Mouse (Mus musculus) stomach, postnatal 0 days (tissue): ENCODE measurements at regions not wholly inside any gene's neighbourhood (a gene's known extent, or its start where the extent isn't known, plus 50 kb on each side); places are given as distances from the start of the nearest gene placed in this dataset.

Source experiments
- ATAC-seq: fragments of 200-750 bp; cut with Nextera tagmentation; 2 replicates; pipeline ENCODE4 v1.8.0; 2017; ENCODE audit not compliant: low FRiP score, low TSS enrichment
- DNase-seq: peaks from one replicate; pipeline ENCODE4 v3.0.0-alpha.2; 2016; ENCODE audit warnings: low spot score
- H3K27ac ChIP-seq: fragments of 300-500 bp; sonication (generic); replicated peaks from 2 replicates; pipeline ENCODE4 v1.5.1; 2014; ENCODE audit warnings: mild to moderate bottlenecking, control low read depth
- H3K27me3 ChIP-seq: fragments of 300-500 bp; sonication (generic); 2 replicates; pipeline ENCODE4 v1.6.1; 2014; ENCODE audit warnings: low read length; ENCODE audit not compliant: control insufficient read depth, insufficient read depth
- H3K36me3 ChIP-seq: fragments of 300-500 bp; sonication (generic); 2 replicates; pipeline ENCODE4 v1.6.1; 2014; ENCODE audit warnings: low read length, mixed read lengths; ENCODE audit not compliant: control insufficient read depth, insufficient read depth
- H3K4me1 ChIP-seq: fragments of 300-500 bp; sonication (generic); replicated peaks from 2 replicates; pipeline ENCODE4 v1.6.1; 2014; ENCODE audit warnings: antibody characterized with exemption; ENCODE audit not compliant: control insufficient read depth, insufficient read depth
- H3K4me2 ChIP-seq: fragments of 300-500 bp; sonication (generic); replicated peaks from 2 replicates; pipeline ENCODE4 v1.6.1; 2014; ENCODE audit warnings: low read depth, mild to moderate bottlenecking, control low read depth, moderate library complexity
- H3K4me3 ChIP-seq: fragments of 300-500 bp; sonication (generic); 2 replicates; pipeline ENCODE4 v1.5.1; 2014; ENCODE audit warnings: low read depth, low read length, control low read depth
- H3K9ac ChIP-seq: fragments of 300-500 bp; sonication (generic); 2 replicates; pipeline ENCODE4 v1.6.1; 2014; ENCODE audit warnings: mild to moderate bottlenecking, low read length, control low read depth, mixed read lengths
- H3K9me3 ChIP-seq: fragments of 300-500 bp; sonication (generic); 2 replicates; pipeline ENCODE4 v1.6.1; 2016; ENCODE audit warnings: low read length; ENCODE audit not compliant: control insufficient read depth
- CTCF ChIP-seq: IDR thresholded peaks from 2 replicates; pipeline ENCODE4 v1.5.1; 2016; ENCODE audit warnings: antibody characterized with exemption, low read depth, mild to moderate bottlenecking, moderate library complexity
- EP300 ChIP-seq: optimal IDR thresholded peaks from 2 replicates; pipeline ENCODE3; 2016; ENCODE audit warnings: antibody characterized with exemption
- WGBS: fragments of 180-500 bp; shearing (Covaris S2); extraction: QIAGEN DNeasy Blood & Tissue Kit; methylation state at CpG from one replicate; pipeline ENCODE4 v1.1.7; 2014; 5-methylcytosine and 5-hydroxymethylcytosine counted together

- no peaks in the 10 kb centered on the region for H3K36me3 ChIP-seq
- DNase-seq = no peak
- TF ChIP-seq CTCF (no peak), EP300 (no peak)
- no peak overlapping the region for H3K27ac ChIP-seq
- H3K27me3 ChIP-seq = no peaks in the 10 kb centered on the region
- WGBS = 69% methylated on average over 7 of the region's 7 CpGs
- H3K9me3 ChIP-seq = no peaks in the 10 kb centered on the region
- H3K4me3 ChIP-seq = no peak overlapping the region
- H3K4me1 ChIP-seq = no peaks in the 10 kb centered on the region
- no peak overlapping the region for H3K9ac ChIP-seq
- ATAC-seq = no peak
- H3K4me2 ChIP-seq = no peak overlapping the region
Observed at GRCm38 (mm10) chr17:78142431-78142830, 57.6 kb upstream of the Crim1 start.

- ATAC-seq = no peak
- TF ChIP-seq EP300 = no peak
- no peak for TF ChIP-seq CTCF
Observed at GRCm38 (mm10) chr17:78145335-78145734, 54.7 kb upstream of the Crim1 start.

More at GRCm38 (mm10) chr17:78145335-78145734, 54.7 kb upstream of the Crim1 start:
- H3K27ac ChIP-seq = no peak overlapping the region
- H3K4me2 ChIP-seq = no peak overlapping the region
- H3K36me3 ChIP-seq = no peaks in the 10 kb centered on the region
- H3K27me3 ChIP-seq = no peaks in the 10 kb centered on the region
- H3K9me3 ChIP-seq = no peaks in the 10 kb centered on the region
- WGBS = 43% methylated on average over 4 of the region's 4 CpGs
- H3K4me1 ChIP-seq = no peaks in the 10 kb centered on the region
- H3K4me3 ChIP-seq = no peak overlapping the region
- H3K9ac ChIP-seq = no peak overlapping the region
- no peak for DNase-seq
